Mouse (Mus musculus) embryonic stem cell, embryonic (primary cell): ENCODE measurements around the gene Med22.

ENCODE experiments used
- CTCF ChIA-PET, 4 experiments: fragments of 300-600 bp in 2 of 4; fragments of 350-600 bp in 2 of 4; sonication (Branson Sonifier 250); formaldehyde crosslinking; loops; one replicate each; lab custom pipeline; 2022; ENCODE audit warnings: inconsistent platforms in 2 of 4; lab: Charles Lee
- POLR2A ChIA-PET, 4 experiments: fragments of 300-600 bp in 2 of 4; fragments of 350-600 bp in 2 of 4; sonication (Branson Sonifier 250); formaldehyde crosslinking; loops; one replicate each; lab custom pipeline; 2022; ENCODE audit warnings: antibody characterized with exemption in 4 of 4, inconsistent platforms in 1 of 4; lab: Charles Lee

The Med22 gene

GRCm38 (mm10) chr2:26930390-26930789 lies 19.9 kb upstream of the Med22 start:
- ChIA-PET CTCF (interaction anchor here (0.6 to 2.2 kb wide), 27 partner anchors 9 to 1408 kb away, joined by 3 to 15 read pairs (median 4); partner anchors contain the start of genes Surf1 (in 2 of the 4), Surf2 (in 1 of the 4) and Surf6 (in 1 of the 4)), POLR2A (interaction anchor here in 3 of 4 experiments (0.6 to 4.9 kb wide), 29 partner anchors 8 to 326 kb away, joined by 3 to 97 read pairs (median 6); partner anchors contain the start of genes Surf1 (in 3 of the 3), Surf2 (in 3 of the 3), Med22 (in 2 of the 3) and Rpl7a (in 2 of the 3))

GRCm38 (mm10) chr2:26927745-26928476 lies 17.4 kb upstream of the Med22 start:
- CTCF ChIA-PET, result no interaction called here
- POLR2A ChIA-PET, result interaction anchor here in 3 of 4 experiments (0.7 to 13.6 kb wide), 12 partner anchors 9 to 111 kb away, joined by 3 to 251 read pairs (median 10); partner anchors contain the start of genes Surf1 (in 2 of the 3), Surf2 (in 2 of the 3), Surf6 (in 2 of the 3) and Med22 (in 1 of the 3)

GRCm38 (mm10) chr2:26921784-26922183 lies 11.3 kb upstream of the Med22 start:
- POLR2A ChIA-PET, result interaction anchor here (0.8 to 13.6 kb wide), 11 partner anchors 8 to 96 kb away, joined by 3 to 251 read pairs (median 9); partner anchors contain the start of genes Surf6 (in 2 of the 4), Med22 (in 1 of the 4) and Rpl7a (in 1 of the 4)
- CTCF ChIA-PET, result interaction anchor here in 3 of 4 experiments (0.8 to 1.5 kb wide), 4 partner anchors 8 to 15 kb away, joined by 3 to 6 read pairs (median 3); no protein-coding TSS in a partner anchor

GRCm38 (mm10) chr2:26920190-26920855 lies 9.8 kb upstream of the Med22 start:
- CTCF ChIA-PET, result interaction anchor here in 1 of 4 experiments (0.7 kb wide), 1 partner anchor 97 kb away, joined by 3 read pairs; no protein-coding TSS in a partner anchor
- POLR2A ChIA-PET, result interaction anchor here (1.0 to 13.6 kb wide), 18 partner anchors 7 to 511 kb away, joined by 3 to 251 read pairs (median 7); partner anchors contain the start of genes Surf6 (in 2 of the 4), Agpat2 (in 1 of the 4), Inpp5e (in 1 of the 4) and Med22 (in 1 of the 4)

- CTCF ChIA-PET, result interaction anchor here in 3 of 4 experiments (0.7 to 3.5 kb wide), 3 partner anchors 11 to 98 kb away, joined by 3 to 11 read pairs (median 3); no protein-coding TSS in a partner anchor
- POLR2A ChIA-PET, result interaction anchor here (0.5 to 13.6 kb wide), 20 partner anchors 7 to 511 kb away, joined by 3 to 251 read pairs (median 4); partner anchors contain the start of genes Med22 (in 2 of the 4), Surf6 (in 2 of the 4), Agpat2 (in 1 of the 4) and Inpp5e (in 1 of the 4)
Measured at GRCm38 (mm10) chr2:26919684-26920083, 9.2 kb upstream of the Med22 start.

- POLR2A ChIA-PET, result interaction anchor here (0.7 to 13.6 kb wide), 27 partner anchors 9 to 322 kb away, joined by 3 to 251 read pairs (median 5); partner anchors contain the start of genes Surf6 (in 2 of the 4), Med22 (in 1 of the 4) and Rpl7a (in 1 of the 4)
- CTCF ChIA-PET, result interaction anchor here in 3 of 4 experiments (0.9 to 3.5 kb wide), 7 partner anchors 9 to 14 kb away, joined by 3 to 11 read pairs (median 5); partner anchors contain the start of gene Surf6 (in 2 of the 3)
Measured at GRCm38 (mm10) chr2:26916738-26917137, 6.3 kb upstream of the Med22 start.

- ChIA-PET CTCF (interaction anchor here in 3 of 4 experiments (0.9 to 3.5 kb wide), 7 partner anchors 8 to 14 kb away, joined by 3 to 11 read pairs (median 5); partner anchors contain the start of gene Surf6 (in 2 of the 3)), POLR2A (interaction anchor here (0.5 to 13.6 kb wide), 33 partner anchors 9 to 1688 kb away, joined by 3 to 251 read pairs (median 5); partner anchors contain the start of genes Surf6 (in 3 of the 4), Med22 (in 1 of the 4), Rpl7a (in 1 of the 4) and Sec16a (in 1 of the 4))
Measured at GRCm38 (mm10) chr2:26915927-26916728, 5.7 kb upstream of the Med22 start, which contains the start of the genes Surf2 and Surf1. Gene Surf2, plus strand, starts transcription at chr2:26916367. Gene Surf1, minus strand, starts transcription at chr2:26916530.

GRCm38 (mm10) chr2:26914148-26914941 lies 3.9 kb upstream of the Med22 start:
- POLR2A ChIA-PET, result interaction anchor here (0.6 to 5.0 kb wide), 18 partner anchors 8 to 469 kb away, joined by 3 to 136 read pairs (median 14); partner anchors contain the start of gene Surf6 (in 4 of the 4)

GRCm38 (mm10) chr2:26913416-26914147 lies 3.1 kb upstream of the Med22 start:
- POLR2A ChIA-PET, result interaction anchor here (0.6 to 5.0 kb wide), 29 partner anchors 9 to 468 kb away, joined by 3 to 136 read pairs (median 7); partner anchors contain the start of genes Surf6 (in 4 of the 4) and Slc2a6 (in 1 of the 4)
- CTCF ChIA-PET, result no interaction called here

More at GRCm38 (mm10) chr2:26914148-26914941, 3.9 kb upstream of the Med22 start:
- CTCF ChIA-PET, result no interaction called here

GRCm38 (mm10) chr2:26912253-26912770 lies 1.8 kb upstream of the Med22 start:
- ChIA-PET CTCF (no interaction called here), POLR2A (interaction anchor here (0.6 to 5.0 kb wide), 82 partner anchors 8 to 1215 kb away, joined by 3 to 136 read pairs (median 6); partner anchors contain the start of genes Surf6 (in 4 of the 4), Agpat2 (in 2 of the 4), Fam69b (in 1 of the 4) and Qsox2 (in 1 of the 4))

GRCm38 (mm10) chr2:26910994-26911765 lies 703 bp upstream of the Med22 start:
- CTCF ChIA-PET, result interaction anchor here in 1 of 4 experiments (1.0 kb wide), 1 partner anchor 8 kb away, joined by 4 read pairs; the partner anchor contains the start of gene Surf6
- POLR2A ChIA-PET, result interaction anchor here (0.6 to 13.2 kb wide), 67 partner anchors 8 to 1551 kb away, joined by 3 to 251 read pairs (median 6); partner anchors contain the start of genes Surf6 (in 4 of the 4), Agpat2 (in 3 of the 4), Fam69b (in 1 of the 4) and Qsox2 (in 1 of the 4)

- ChIA-PET CTCF (interaction anchor here in 1 of 4 experiments (0.7 kb wide), 1 partner anchor 12 kb away, joined by 3 read pairs; no protein-coding TSS in a partner anchor), POLR2A (interaction anchor here in 3 of 4 experiments (0.6 to 13.2 kb wide), 19 partner anchors 9 to 790 kb away, joined by 3 to 251 read pairs (median 4); partner anchors contain the start of genes Agpat2 (in 1 of the 3), Surf1 (in 1 of the 3), Surf2 (in 1 of the 3) and Surf4 (in 1 of the 3))
Measured at GRCm38 (mm10) chr2:26909387-26909784, 1.1 kb downstream of the Med22 start.

GRCm38 (mm10) chr2:26908710-26909386 lies 1.6 kb downstream of the Med22 start:
- CTCF ChIA-PET, result interaction anchor here in 2 of 4 experiments (1.3 to 1.6 kb wide), 2 partner anchors 8 to 16 kb away, joined by 3 to 6 read pairs; partner anchors contain the start of genes Surf1 (in 1 of the 2) and Surf2 (in 1 of the 2)
- POLR2A ChIA-PET, result interaction anchor here in 3 of 4 experiments (0.6 to 13.2 kb wide), 15 partner anchors 8 to 1168 kb away, joined by 3 to 251 read pairs (median 5); partner anchors contain the start of genes Agpat2 (in 1 of the 3), Surf1 (in 1 of the 3), Surf2 (in 1 of the 3) and Surf4 (in 1 of the 3)
